Mouse (Mus musculus): Measurements from ENCODE around the gene Prkch.

Gene Prkch

DNA sequence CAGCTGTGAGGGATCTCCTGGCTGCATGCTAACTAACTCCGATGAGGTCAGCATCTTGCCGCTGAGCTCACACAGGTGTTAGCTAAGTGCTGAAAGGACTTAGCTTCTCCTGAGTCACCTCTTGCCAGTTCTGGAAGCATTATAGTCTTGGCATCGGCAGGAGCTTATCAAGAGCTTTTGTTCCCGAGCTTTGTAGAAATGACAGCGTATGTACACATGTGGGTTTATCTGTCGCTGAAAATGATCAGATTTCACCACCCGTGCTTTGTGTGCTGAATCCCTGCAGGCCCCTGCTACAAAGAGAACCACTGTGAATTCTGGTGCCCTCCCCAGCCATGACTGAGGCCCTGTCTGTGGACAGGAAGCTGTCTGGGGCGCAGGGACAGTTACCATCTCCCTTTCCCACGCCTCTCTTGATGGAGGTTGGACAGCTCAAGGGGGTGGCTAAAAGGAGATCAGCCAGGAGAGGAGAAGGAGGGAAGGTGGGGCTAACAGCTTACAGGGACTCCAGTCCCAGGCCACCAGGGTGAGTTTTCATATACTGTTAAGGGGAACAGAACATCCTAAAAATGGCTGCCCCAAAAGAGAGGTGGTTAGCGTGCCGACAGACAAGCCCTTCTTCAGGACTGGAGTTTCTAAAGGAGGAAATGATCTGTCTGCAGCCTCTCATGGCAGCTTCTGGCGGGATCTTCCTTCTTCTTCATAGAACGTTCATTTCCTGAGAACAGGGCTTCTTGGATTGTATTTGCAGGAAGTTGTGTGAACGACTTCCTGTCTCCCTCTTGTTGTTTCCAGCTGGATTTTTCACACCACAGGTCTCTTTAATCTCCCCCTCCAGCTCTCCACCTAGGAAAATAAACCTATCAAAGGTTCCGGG, 180.3 kb downstream of the Prkch start:
- DNase-seq = no peak

DNA sequence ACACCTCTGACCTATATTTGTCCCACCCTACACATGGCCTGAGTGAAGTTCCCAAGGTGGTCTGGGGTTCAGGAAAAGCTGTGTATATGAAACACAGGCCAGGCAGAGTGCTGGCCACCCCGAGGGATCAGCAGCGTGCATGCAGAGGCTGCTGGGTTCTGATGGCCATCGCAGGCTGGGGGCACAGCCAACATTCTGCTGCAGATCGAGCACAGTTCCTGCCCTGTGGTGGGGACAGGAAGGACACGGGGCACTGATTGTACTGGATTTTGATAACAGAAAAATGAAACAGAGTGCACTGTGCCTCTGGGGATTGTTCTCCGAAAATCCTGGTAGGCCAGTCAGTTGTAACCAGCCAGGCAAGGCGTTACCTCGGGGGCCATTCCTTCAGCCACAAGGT, 181.6 kb downstream of the Prkch start:
- peak; percentile 43 for DNase-seq

DNA sequence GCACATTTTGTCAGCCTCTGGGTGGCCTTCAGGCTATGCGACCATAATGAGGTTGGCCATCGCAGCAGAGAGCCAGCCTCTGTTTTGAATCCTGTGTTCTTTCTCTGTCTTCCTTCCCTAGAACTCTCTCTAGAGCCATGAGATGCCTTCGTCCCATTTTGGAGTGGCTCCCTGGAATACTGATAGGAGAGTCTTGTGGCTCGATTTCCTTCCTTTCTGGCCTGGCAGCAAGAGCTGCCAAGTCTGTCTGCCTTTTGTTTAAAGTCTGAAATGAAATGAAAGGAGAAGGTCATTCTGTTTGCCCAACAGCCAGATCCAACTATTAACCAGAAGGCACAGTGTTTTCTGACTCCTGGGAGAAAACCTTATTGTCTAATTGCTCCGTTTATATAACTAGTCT, 184.2 kb downstream of the Prkch start:
- DNase-seq = no peak

DNA sequence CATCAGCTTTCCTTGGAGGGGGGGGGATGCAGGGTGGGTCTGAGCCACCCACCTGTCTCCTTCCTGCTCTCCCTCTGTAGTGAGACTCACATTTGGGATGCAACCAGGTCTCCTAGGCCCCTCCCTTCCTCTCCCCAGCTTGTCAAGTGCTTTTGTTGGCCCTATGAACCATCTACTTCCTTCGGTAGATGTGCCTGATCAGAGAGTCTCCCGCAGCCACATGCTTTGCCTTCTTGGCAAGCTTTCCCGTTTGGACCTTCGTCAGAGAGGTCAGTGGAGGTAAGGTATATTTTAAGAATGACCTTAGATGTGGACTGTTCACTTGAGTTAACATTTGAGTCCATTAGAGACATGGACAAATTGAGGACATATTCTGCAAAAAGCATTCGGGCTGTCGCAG, 184.9 kb downstream of the Prkch start:
- no peak for DNase-seq

DNA sequence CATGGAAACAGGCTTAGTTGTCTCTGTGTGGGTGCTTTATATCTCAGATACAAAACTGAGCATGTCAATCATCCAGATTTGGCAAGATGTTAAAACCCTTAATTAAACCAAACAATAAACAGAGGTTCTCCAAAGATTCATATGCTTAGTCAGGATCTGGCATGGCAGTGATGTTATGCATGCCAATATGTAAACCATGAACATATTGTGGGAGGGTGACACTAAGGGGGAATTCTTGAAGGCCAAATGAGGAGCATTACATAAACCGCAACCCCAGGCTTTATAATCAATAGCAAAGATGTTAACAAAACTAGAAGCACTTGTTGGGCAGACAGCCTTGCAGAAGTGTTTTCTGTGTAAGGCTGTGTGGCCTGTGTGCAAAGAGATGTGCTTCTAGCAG, 186.2 kb downstream of the Prkch start:
- DNase-seq = no peak

DNA sequence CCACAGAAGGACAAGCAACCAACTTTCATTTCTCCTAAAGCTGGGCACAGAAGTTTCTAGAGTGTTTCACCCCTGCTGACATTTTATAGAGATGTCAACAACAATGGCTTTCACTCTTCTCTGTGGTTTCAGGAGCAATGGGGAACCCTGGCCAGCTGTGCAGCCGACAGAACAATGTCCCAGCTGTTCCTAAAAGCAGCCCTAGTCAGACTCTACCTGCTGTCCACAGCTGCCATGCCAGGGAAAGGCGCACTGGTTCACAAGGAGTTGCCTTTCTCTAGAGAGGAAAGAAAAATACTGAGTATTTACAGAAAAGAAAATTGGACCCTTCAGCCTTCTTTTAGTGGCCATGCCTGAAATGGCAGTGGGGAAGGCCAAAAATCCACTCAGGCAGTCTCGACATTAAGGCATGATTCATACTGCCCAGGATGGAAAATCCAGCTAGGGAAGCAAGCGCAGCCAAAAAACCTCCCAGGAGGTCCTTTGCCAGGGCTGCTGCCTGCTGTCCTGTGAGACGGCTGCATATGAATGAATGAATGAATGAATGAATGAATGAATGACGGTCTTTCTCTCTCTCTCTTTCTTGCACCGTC, 190.3 kb downstream of the Prkch start:
- DNase-seq = no peak

DNA sequence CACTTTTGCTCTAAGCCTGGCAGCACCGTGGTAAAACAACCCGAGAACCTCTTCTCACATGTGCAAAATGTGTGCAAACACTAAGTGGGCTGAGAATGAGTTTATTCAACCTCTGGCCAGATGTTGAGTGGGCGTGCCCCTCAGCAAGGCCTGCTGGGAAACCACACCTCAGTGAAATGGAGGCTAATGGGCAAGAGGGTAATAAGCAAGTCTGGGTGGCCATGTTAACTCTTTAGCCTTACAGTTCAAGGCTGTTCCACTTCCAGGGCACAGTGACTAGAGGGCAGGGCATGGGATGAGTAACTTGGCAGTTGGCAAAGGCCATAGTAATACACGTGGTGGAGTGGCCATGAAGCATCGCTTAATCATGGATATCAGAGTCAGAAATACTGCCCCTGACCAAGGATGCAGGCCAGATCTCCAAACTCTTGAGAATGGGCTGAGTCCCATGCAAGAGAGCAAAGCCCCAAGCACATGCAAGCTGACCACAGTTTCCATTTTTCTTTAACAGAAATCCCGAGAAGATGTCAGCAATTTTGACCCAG, 191.9 kb downstream of the Prkch start:
- DNase-seq = no peak

DNA sequence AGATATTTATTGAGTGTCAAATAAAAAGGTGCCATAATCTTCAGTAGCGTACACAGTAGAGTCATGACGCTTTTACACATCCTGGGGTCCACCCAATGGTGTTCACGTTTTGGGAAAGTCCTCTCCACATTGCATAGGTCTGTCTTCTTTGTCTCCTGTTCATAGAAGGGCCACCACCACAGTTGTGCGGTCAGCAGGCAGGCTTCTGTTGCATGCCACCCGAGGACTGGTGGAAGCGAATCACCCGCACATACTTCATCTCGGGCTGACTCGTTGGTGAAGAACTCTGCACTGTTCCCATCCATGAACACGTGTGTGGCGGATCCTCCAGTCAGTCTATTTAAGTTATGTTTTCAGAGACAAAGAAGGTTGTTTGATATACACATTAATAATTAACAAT, 193.1 kb downstream of the Prkch start:
- no peak for DNase-seq

DNA sequence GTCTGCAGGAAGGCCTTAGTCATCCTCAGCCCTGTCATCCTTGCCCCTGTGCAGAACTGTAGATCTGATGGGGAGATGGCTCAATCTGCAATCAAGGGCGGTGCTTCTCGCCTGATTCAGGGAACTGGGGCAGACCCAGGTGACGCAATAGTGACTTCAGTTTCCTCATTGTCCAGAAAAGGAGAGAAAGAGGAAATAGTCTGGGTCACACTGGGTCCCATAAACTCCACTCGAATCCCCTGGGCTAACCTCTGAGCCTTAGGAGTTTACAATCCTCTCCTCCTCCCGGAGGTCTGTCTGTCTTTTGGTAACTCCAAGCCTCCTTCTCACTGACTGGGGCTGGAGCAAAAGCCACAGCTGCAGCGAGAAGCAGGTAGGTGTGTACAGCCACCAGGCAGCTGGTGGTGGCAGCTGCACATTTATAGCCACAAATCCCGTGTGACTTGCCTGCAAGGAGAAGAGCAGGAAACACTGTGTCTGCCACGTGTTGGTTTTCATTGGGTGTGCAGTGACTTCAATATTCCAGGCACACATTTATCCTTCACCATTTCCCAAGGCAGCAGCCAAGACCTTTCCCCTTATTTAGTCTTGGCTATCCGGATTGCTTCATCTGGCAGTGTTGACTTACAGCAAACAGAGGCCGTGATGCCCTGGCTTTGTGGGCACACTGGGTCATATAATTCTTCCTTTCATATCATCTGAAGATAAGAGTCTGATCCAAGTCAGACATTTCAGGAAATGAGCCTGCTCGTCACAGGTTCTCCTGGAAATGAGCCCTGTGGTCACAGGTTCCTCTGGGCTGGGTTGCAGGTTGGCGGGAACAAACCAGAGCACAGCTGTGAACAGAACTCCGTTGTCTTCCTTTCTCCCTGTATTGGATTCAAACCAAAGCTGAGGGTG, 195.0 kb downstream of the Prkch start:
- DNase-seq = no peak

DNA sequence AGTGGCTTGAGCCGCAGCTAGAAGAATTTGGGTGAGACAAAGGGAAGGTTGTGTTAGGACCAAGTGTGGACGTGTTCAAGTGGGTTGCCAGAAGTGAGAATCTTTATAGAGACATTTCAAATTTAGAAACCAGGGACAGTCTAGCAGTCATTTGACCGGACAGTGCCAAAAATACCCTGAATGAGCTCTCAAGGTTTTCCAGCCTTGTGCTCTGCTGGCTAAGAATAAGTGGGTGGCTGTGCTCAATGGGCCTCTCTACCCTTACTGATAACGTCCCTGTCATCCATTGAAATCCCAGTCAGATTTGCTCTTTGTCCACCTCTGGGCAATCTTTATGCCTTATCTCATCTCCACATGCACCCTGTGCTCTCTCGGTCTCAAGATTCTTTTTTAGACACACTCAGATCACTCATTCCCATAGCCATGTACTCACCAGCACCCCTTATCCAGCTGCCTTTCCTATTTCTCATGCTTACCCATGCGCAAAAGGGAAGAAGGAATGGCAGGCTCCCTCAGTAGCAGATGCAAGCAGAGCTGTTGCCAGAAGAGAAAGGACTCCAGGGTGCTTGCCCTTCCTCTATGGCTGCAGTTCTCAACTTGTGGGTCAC, 196.9 kb downstream of the Prkch start:
- no peak for DNase-seq

DNA sequence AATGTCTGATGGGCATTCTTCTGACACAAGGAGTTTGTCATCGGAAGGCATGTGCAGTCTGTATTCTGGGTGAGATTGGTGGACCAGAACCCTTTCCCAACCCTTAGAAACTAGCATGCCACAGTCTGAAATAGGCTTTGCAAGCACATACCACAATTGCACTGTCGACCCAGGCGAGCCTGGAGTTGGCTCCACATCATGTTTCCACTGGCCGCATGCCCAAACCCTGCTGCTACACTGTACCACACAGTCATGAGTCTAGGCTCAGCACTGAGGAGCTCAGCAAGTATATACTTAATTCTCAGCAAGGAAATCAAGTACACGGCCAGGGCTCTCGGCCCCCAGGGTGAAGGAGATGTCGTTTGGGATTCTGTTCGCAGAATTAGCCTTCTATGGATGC, 202.3 kb downstream of the Prkch start:
- DNase-seq = peak; percentile 91

DNA sequence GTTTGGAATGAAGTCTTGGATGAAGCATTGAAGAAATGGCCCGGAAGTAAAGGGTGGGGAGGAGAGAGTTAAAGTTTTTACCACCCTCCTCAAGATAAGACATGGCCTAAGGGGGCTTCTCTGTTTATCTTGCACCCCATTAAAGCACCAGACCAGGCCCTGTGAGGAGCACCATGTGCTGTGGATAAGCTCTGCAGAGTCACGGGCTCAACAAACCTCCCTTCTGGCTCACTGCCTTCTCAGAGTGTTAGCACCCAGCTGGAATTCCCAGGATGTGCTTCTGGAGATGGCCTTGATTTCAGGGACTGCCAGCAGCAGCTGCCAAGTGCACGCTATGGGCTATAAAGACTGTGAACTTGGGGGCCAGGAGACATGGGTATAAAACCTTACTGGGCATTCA, 204.3 kb downstream of the Prkch start:
- DNase-seq = peak; percentile 53

DNA sequence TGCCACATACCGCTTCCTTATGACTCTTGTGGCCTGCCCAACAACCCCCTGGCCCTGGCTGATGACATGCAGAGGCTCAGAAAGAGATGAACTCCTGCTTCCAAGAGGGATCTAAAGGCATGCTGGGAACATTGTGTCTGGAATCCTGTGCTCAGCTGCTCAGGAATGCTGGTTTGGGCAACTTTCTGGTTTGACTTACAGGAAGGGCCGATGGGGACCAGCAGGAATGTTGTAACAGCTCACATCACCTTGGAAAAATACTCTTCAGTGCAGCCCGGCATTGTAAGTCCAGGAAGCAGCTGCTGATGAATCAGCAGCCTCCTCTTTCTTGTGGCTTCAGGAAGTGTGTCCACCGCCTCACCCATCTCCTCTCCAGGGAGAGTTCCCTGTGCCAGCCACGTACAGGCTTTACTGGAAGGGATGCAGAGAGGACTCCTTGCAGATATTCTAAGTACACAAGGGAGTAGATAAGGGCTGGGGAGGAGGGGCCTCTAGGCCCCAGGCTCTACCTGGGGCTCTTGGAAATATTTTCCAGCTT, 206.0 kb downstream of the Prkch start:
- DNase-seq = peak; percentile 61

DNA sequence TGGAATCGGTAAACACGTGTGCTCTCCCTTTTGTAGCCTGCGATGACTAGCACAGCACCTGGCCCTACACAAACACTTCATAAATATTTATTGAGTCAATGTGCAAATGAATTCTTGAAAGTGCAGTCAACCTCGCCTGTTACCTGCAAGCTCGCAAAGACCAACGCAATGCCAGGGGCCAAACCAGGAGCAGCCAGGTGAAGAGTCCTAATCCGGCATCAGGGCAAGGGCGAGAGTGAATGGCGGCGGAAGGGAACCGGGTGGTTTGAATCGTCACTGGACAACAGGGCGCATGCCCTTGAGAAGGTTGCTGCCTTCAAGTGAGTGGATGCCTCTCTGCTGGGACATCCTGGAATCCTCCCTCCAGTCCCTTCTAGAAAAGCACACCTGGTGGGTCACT, 208.6 kb downstream of the Prkch start:
- DNase-seq = peak; percentile 54

DNA sequence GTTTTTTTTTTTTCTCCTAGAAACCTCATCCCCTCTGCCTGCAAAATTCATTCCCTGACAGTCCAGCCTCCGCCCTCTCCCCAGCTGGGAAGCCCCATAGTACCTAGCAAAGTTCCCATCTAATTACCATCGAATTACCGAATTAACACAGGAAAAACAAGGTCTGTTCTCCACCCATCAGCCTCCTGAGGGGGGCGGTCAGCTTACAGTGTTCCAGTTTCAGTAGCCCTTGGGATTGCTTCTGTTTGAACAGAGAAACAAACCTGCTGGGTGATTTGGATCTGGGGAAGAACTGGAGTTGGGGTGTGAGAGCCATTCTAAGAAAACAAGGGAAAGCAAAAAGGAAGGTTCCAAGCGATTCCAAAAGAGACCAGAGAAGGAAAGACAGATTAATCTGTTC, 209.1 kb downstream of the Prkch start:
- no peak for DNase-seq

DNA sequence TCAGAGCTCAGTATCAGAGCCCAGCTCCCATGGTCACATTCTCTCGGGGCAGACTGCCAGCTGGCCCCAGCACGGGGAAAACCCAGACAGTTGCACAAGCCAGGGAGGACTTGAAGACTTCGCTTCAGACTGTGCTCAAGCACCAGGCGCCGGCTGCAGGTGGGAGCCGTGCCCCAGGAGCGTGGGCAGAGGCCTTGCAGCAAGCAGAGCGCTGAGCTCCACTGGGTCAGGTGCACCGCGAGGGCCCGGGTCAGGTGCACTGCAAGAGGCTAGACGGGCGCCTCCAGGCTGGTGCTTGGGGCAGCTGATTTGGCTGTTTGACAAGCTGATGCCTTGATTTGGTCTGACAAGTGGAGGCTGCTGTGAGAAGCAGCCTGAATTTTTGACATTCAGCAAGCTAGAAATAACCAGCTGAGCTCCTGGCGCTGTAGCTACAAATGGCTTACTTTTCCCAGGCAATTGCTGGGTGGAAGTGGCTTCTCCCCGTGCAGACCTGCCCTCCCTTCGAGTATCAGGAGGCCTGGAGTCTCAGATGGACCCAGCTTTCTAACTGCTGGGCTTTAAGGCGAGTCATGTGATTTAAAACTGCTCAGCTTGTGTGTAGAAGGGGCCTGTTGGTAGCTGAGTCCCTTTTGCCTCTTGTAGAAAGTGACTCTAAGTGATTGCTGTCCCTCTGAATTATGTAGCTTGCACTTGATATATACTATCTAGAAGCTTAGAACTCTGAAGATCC, 209.7 kb downstream of the Prkch start:
- peak; percentile 91 for DNase-seq

DNA sequence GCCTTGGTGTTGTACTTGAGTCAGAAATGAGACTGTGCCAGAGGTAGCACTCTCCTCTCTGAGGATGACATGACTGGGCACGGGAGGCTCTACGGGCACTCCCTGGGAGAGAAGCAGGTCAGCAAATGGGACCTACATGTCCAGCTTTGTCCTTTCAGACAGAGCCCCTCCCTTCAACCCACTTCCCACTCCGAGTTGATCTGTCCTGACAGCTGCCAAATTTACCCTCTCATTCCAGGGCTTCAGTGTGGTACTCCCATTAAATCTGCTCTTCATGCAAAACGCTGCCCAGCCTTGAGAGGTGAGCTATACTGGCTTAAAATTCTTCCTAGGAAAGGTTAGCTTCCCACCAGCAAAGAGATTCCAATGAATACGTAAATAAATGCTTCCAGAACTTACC, 215.1 kb downstream of the Prkch start:
- no peak for DNase-seq

DNA sequence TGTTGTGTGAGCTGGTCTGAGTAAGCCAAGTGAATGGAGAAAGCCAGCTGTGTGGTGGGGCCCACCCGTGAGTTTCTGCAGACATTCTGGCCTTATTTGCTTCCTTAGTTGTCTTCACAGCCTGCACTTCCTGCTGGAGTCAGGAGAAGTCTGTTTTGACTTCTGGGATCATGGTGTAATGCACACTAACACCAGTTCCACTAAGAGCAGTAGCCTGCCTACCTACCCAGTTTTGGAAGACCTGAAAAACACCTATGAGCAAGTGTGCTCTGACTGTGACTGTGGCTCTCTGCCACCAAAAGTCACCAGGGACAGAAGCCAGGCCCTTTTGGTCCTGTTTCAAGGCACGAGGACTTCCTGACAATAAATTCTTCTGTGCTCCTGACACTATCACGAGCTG, 216.3 kb downstream of the Prkch start:
- no peak for DNase-seq

DNA sequence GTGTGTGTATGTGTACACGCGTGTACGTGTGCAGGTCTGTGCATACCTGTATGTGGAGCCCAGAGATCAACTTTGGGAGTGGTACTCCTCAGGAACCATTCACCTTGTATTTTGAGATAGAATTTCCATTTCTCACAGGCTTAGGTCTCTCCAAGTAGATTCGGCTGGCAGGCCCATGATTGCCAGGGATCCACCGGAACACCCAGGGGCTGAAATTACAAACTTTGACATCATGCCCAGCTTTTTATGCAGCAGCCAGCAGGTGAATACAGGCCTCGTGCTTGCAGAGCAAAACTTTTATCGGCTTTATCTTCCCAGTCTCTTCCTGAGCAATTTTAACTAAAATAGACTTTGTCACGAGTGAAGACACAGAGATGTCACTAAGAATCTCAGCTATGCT, 217.2 kb downstream of the Prkch start:
- no peak for DNase-seq

DNA sequence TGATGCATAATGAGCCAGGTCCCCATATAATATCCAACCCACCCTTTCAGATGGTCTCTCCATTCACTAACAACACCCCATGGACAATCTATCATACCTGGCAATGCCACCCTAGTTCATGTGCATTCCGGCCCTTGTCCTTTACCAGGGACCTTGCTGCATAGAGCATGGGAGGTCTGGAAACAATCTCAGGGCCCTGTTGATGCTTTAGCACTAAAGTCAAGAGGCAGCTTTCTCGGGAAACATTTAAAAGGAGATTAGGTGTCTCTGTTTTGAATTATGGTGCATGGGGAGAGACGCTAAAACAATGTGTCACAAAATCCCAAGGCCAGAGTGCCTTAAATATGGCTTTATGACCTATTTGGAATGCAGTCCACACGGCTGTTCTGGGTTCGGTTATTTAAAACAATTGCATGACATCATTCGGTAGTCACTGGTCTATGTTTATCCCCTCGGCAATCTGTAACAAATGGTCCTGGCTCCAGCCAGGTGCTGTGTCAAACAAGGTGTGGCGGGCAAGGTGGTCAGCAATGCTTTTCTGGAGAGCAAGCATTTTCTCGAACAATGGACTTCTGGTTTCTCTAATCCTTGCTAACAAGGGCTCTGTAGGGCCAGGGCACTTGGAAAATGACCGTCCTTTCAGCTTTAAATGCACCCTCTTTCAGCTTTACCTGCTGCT, 217.9 kb downstream of the Prkch start:
- no peak for DNase-seq

DNA sequence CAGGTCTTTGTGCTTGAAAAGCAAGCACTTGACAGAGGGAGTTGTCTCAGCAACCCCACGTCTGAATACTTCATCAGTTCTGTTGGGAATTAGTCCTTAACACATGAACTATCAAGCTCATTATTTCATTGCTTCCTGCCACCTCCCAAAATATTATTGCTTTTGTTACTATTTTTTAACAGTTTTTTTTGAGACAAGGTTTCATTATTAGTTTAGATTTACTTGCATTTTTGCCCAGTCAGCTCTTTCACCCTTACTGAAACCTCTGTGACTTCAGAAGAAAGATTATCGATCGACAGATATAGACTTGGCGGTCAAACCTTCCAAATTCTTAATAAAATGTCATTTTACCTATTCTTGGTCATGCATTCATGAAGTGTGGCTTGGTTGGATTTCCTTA, 219.3 kb downstream of the Prkch start:
- DNase-seq = no peak

Data from kidney, postnatal 10 days (tissue).